Mouse (Mus musculus): ENCODE measurements around the gene Fgfr2. TPM values are rescaled to one million over a fixed set of nuclear protein-coding genes. Genes with fewer than 3 reads are reported as not detected.

Gene Fgfr2
- total and polyA plus RNA-seq, 2 experiments from 2014 or later: 17.1 to 47.6 TPM

- TF ChIP-seq CTCF (IDR thresholded peaks at IDR 0.05; ENCODE audit: low read depth): no peak
- Histone ChIP-seq H3K9me3 (ENCODE audit: low read length) (no peaks in the 10 kb centered on the region), H3K9ac (peak within 1 kb of the TSS; percentile 10; the same call in 1 of the 2 replicates), H3K27ac (ENCODE audit: low read depth, low read length) (no peak within 1 kb of the TSS), H3K36me3 (ENCODE audit: insufficient read depth) (no peaks in the 10 kb centered on the region), H3K4me2 (ENCODE audit: low read depth) (peak within 1 kb of the TSS; percentile 60), H3K27me3 (ENCODE audit: insufficient read depth, low read length) (peaks cover 74% of the 10 kb centered on the region), H3K4me1 (ENCODE audit: insufficient read depth) (peaks cover 11% of the 10 kb centered on the region; the same call in 1 of the 2 replicates), H3K4me3 (ENCODE audit: low read depth, low read length) (peak within 1 kb of the TSS; percentile 33)
- ATAC-seq (peak; percentile 40; the same call in 1 of the 2 replicates), DNase-seq (no peak)
- under 1% methylated on average over 49 of the region's 52 CpGs for WGBS
Measured at GRCm38 (mm10) chr7:132599071-132599975, 523.8 kb downstream of the Fgfr2 start, which contains the start of gene Nkx1-2. Nkx1-2 (minus strand) TSS chr7:132599637.

- H3K27me3 ChIP-seq (ENCODE audit: insufficient read depth, low read length): peaks cover 62% of the 10 kb centered on the region
- 1% methylated on average over 54 of the region's 60 CpGs for WGBS
Measured at GRCm38 (mm10) chr7:132597251-132598041, 525.7 kb downstream of the Fgfr2 start.

GRCm38 (mm10) chr7:132596557-132597250 lies 526.4 kb downstream of the Fgfr2 start:
- Histone ChIP-seq H3K27me3 (ENCODE audit: insufficient read depth, low read length) (peaks cover 55% of the 10 kb centered on the region), H3K4me3 (ENCODE audit: low read depth, low read length) (peak overlapping the region; percentile 46), H3K36me3 (ENCODE audit: insufficient read depth) (no peaks in the 10 kb centered on the region), H3K4me1 (ENCODE audit: insufficient read depth) (peaks cover 11% of the 10 kb centered on the region; the same call in 1 of the 2 replicates), H3K9me3 (ENCODE audit: low read length) (no peaks in the 10 kb centered on the region), H3K27ac (ENCODE audit: low read depth, low read length) (no peak overlapping the region), H3K9ac (peak overlapping the region; percentile 44), H3K4me2 (ENCODE audit: low read depth) (peak overlapping the region; percentile 91)
- peak; percentile 49 for TF ChIP-seq CTCF (IDR thresholded peaks at IDR 0.05; ENCODE audit: low read depth)
- DNase-seq (no peak), ATAC-seq (no peak)
- WGBS: 5% methylated on average over 26 of the region's 26 CpGs

More at GRCm38 (mm10) chr7:132597251-132598041, 525.7 kb downstream of the Fgfr2 start:
- H3K27ac ChIP-seq (ENCODE audit: low read depth, low read length): no peak overlapping the region
- no peak for TF ChIP-seq CTCF (IDR thresholded peaks at IDR 0.05; ENCODE audit: low read depth)
- H3K9me3 ChIP-seq (ENCODE audit: low read length): no peaks in the 10 kb centered on the region
- H3K4me1 ChIP-seq (ENCODE audit: insufficient read depth): peaks cover 11% of the 10 kb centered on the region; the same call in 1 of the 2 replicates
- peak overlapping the region; percentile 44 for H3K9ac ChIP-seq
- peak overlapping the region; percentile 46 for H3K4me3 ChIP-seq (ENCODE audit: low read depth, low read length)
- H3K36me3 ChIP-seq (ENCODE audit: insufficient read depth): no peaks in the 10 kb centered on the region
- ATAC-seq (peak; percentile 43; the same call in 1 of the 2 replicates), DNase-seq (peak; percentile 44)
- H3K4me2 ChIP-seq (ENCODE audit: low read depth): peak overlapping the region; percentile 91

- Histone ChIP-seq H3K9ac (no peak overlapping the region), H3K36me3 (ENCODE audit: insufficient read depth) (no peaks in the 10 kb centered on the region), H3K27ac (ENCODE audit: low read depth, low read length) (no peak overlapping the region), H3K27me3 (ENCODE audit: insufficient read depth, low read length) (peaks cover 46% of the 10 kb centered on the region), H3K9me3 (ENCODE audit: low read length) (no peaks in the 10 kb centered on the region), H3K4me3 (ENCODE audit: low read depth, low read length) (no peak overlapping the region), H3K4me2 (ENCODE audit: low read depth) (no peak overlapping the region), H3K4me1 (ENCODE audit: insufficient read depth) (peaks cover 11% of the 10 kb centered on the region; the same call in 1 of the 2 replicates)
- DNase-seq (no peak), ATAC-seq (no peak)
- WGBS: 77% methylated on average over 3 of the region's 3 CpGs
- no peak for TF ChIP-seq CTCF (IDR thresholded peaks at IDR 0.05; ENCODE audit: low read depth)
Measured at GRCm38 (mm10) chr7:132595787-132596186, 527.4 kb downstream of the Fgfr2 start.

- no peak for TF ChIP-seq CTCF (IDR thresholded peaks at IDR 0.05; ENCODE audit: low read depth)
- Histone ChIP-seq H3K9me3 (ENCODE audit: low read length) (no peaks in the 10 kb centered on the region), H3K4me1 (ENCODE audit: insufficient read depth) (peaks cover 10% of the 10 kb centered on the region; the same call in 1 of the 2 replicates), H3K36me3 (ENCODE audit: insufficient read depth) (no peaks in the 10 kb centered on the region), H3K27ac (ENCODE audit: low read depth, low read length) (no peak overlapping the region), H3K27me3 (ENCODE audit: insufficient read depth, low read length) (peaks cover 31% of the 10 kb centered on the region), H3K4me3 (ENCODE audit: low read depth, low read length) (no peak overlapping the region), H3K9ac (no peak overlapping the region), H3K4me2 (ENCODE audit: low read depth) (no peak overlapping the region)
- 90% methylated on average over 2 of the region's 2 CpGs for WGBS
- DNase-seq (no peak), ATAC-seq (no peak)
Measured at GRCm38 (mm10) chr7:132594325-132594724, 528.8 kb downstream of the Fgfr2 start.

- 60% methylated on average over 2 of the region's 2 CpGs for WGBS
- H3K4me3 ChIP-seq (ENCODE audit: low read depth, low read length): no peak overlapping the region
- TF ChIP-seq CTCF (IDR thresholded peaks at IDR 0.05; ENCODE audit: low read depth): no peak
- peaks cover 26% of the 10 kb centered on the region for H3K27me3 ChIP-seq (ENCODE audit: insufficient read depth, low read length)
- peaks cover 8% of the 10 kb centered on the region; the same call in 1 of the 2 replicates for H3K4me1 ChIP-seq (ENCODE audit: insufficient read depth)
- no peak overlapping the region for H3K4me2 ChIP-seq (ENCODE audit: low read depth)
- H3K27ac ChIP-seq (ENCODE audit: low read depth, low read length): no peak overlapping the region
- H3K36me3 ChIP-seq (ENCODE audit: insufficient read depth): no peaks in the 10 kb centered on the region
- ATAC-seq (no peak), DNase-seq (no peak)
- no peaks in the 10 kb centered on the region for H3K9me3 ChIP-seq (ENCODE audit: low read length)
- no peak overlapping the region for H3K9ac ChIP-seq
Measured at GRCm38 (mm10) chr7:132593762-132594161, 529.4 kb downstream of the Fgfr2 start.

Measured in forebrain, postnatal 0 days (tissue).